Mouse (Mus musculus) thymus, postnatal 4 days (tissue): ENCODE measurements around the gene Edem3.
"Not testable (repeated sequence)": the region's sequence is repeated elsewhere in the genome, so short reads cannot be mapped to it uniquely, and the experiment has no call there.

Source experiments
- DNase-seq: peaks from one replicate; pipeline ENCODE4 v3.0.0; 2021

The Edem3 gene

GRCm38 (mm10) chr1:151812004-151812712 is 57.0 kb downstream of the Edem3 start:
- DNase-seq, result no peak

- DNase-seq, result no peak
Observed at GRCm38 (mm10) chr1:151816051-151816450, 60.9 kb downstream of the Edem3 start.

- no peak for DNase-seq
Observed at GRCm38 (mm10) chr1:151819190-151819589, 64.0 kb downstream of the Edem3 start.

- peak; percentile 71 for DNase-seq
Observed at GRCm38 (mm10) chr1:151820457-151820856, 65.3 kb downstream of the Edem3 start.

- DNase-seq, result no peak
Observed at GRCm38 (mm10) chr1:151825065-151825464, 69.9 kb downstream of the Edem3 start.

GRCm38 (mm10) chr1:151831791-151832190 is 76.6 kb downstream of the Edem3 start:
- DNase-seq, result no peak

GRCm38 (mm10) chr1:151835261-151835660 is 80.1 kb downstream of the Edem3 start:
- no peak for DNase-seq

GRCm38 (mm10) chr1:151840345-151840744 is 85.2 kb downstream of the Edem3 start:
- DNase-seq, result not testable (repeated sequence)

- DNase-seq, result no peak
Observed at GRCm38 (mm10) chr1:151845252-151845832, 90.2 kb downstream of the Edem3 start.

GRCm38 (mm10) chr1:151845926-151846782 is 91.0 kb downstream of the Edem3 start:
- DNase-seq, result peak; percentile 23

- no peak for DNase-seq
Observed at GRCm38 (mm10) chr1:151848286-151848685, 93.1 kb downstream of the Edem3 start.

- no peak for DNase-seq
Observed at GRCm38 (mm10) chr1:151849993-151850608, 94.9 kb downstream of the Edem3 start.

GRCm38 (mm10) chr1:151851051-151851848 is 96.1 kb downstream of the Edem3 start:
- DNase-seq, result peak; percentile 13

GRCm38 (mm10) chr1:151851976-151852375 is 96.8 kb downstream of the Edem3 start:
- no peak for DNase-seq

- DNase-seq, result no peak
Observed at GRCm38 (mm10) chr1:151855561-151855960, 100.4 kb downstream of the Edem3 start.

- no peak for DNase-seq
Observed at GRCm38 (mm10) chr1:151858474-151858873, 103.3 kb downstream of the Edem3 start.

- peak; percentile 24 for DNase-seq
Observed at GRCm38 (mm10) chr1:151861334-151861995, 106.3 kb downstream of the Edem3 start.

- DNase-seq, result no peak
Observed at GRCm38 (mm10) chr1:151862109-151862508, 106.9 kb downstream of the Edem3 start.

GRCm38 (mm10) chr1:151863135-151863796 is 108.1 kb downstream of the Edem3 start:
- DNase-seq, result no peak

GRCm38 (mm10) chr1:151863797-151864147 is 108.6 kb downstream of the Edem3 start:
- DNase-seq, result no peak

GRCm38 (mm10) chr1:151864326-151864725 is 109.2 kb downstream of the Edem3 start:
- DNase-seq, result no peak
